Mouse (Mus musculus): ENCODE results near the gene Tpst2.

- TF ChIP-seq CTCF (IDR thresholded peaks at IDR 0.05; ENCODE audit: low read depth): no peak
- TF ChIP-seq EP300 (IDR thresholded peaks at IDR 0.05; ENCODE audit: low read depth): no peak
These were observed 34.6 kb upstream of the Tpst2 start for GRCm38 (mm10) chr5:112241849-112242248.
